Mouse (Mus musculus) lung, postnatal 10 days (tissue): ENCODE data around the gene Rnf41.
A peak's percentile ranks its signal among the peaks of the same experiment; 100 is the strongest.

Experiments
- DNase-seq: peaks from one replicate; pipeline ENCODE4 v3.0.0; 2021

The Rnf41 gene

GRCm38 (mm10) chr10:128411211-128412054 lies at the start of gene Rnf41, which contains the start of gene Nabp2:
Gene Rnf41, plus strand, starts transcription at chr10:128411657.
Gene Nabp2, minus strand, starts transcription at chr10:128411492.
- peak; percentile 98 for DNase-seq

GRCm38 (mm10) chr10:128361836-128362235 lies 49.6 kb upstream of the Rnf41 start:
- no peak for DNase-seq

GRCm38 (mm10) chr10:128362568-128362967 lies 48.9 kb upstream of the Rnf41 start:
- peak; percentile 65 for DNase-seq

- DNase-seq: no peak
These were observed 43.5 kb upstream of the Rnf41 start for GRCm38 (mm10) chr10:128367899-128368401.

GRCm38 (mm10) chr10:128368402-128369217 lies 42.8 kb upstream of the Rnf41 start, which contains the start of gene Coq10a:
Gene Coq10a, minus strand, starts transcription at chr10:128368997.
- peak; percentile 95 for DNase-seq

GRCm38 (mm10) chr10:128369218-128369543 lies 42.3 kb upstream of the Rnf41 start:
- no peak for DNase-seq

- no peak for DNase-seq
These were observed 41.9 kb upstream of the Rnf41 start for GRCm38 (mm10) chr10:128369599-128369998.

GRCm38 (mm10) chr10:128370021-128370420 lies 41.4 kb upstream of the Rnf41 start:
- DNase-seq: no peak

- DNase-seq: no peak
These were observed 40.9 kb upstream of the Rnf41 start for GRCm38 (mm10) chr10:128370601-128371000.

GRCm38 (mm10) chr10:128372142-128372541 lies 39.3 kb upstream of the Rnf41 start:
- DNase-seq: no peak

GRCm38 (mm10) chr10:128372989-128373748 lies 38.3 kb upstream of the Rnf41 start:
- DNase-seq: no peak

- DNase-seq: no peak
These were observed 37.1 kb upstream of the Rnf41 start for GRCm38 (mm10) chr10:128374393-128374792.

- DNase-seq: no peak
These were observed 35.4 kb upstream of the Rnf41 start for GRCm38 (mm10) chr10:128376099-128376454.

GRCm38 (mm10) chr10:128376455-128377211 lies 34.8 kb upstream of the Rnf41 start, which contains the start of gene Ankrd52:
Gene Ankrd52, plus strand, starts transcription at chr10:128377115.
- DNase-seq: peak; percentile 89

GRCm38 (mm10) chr10:128377222-128377939 lies 34.1 kb upstream of the Rnf41 start:
- peak; percentile 53 for DNase-seq

- DNase-seq: no peak
These were observed 33.5 kb upstream of the Rnf41 start for GRCm38 (mm10) chr10:128377940-128378448.

- no peak for DNase-seq
These were observed 33.0 kb upstream of the Rnf41 start for GRCm38 (mm10) chr10:128378462-128378861.

- no peak for DNase-seq
These were observed 32.2 kb upstream of the Rnf41 start for GRCm38 (mm10) chr10:128379260-128379659.

- peak; percentile 47 for DNase-seq
These were observed 30.9 kb upstream of the Rnf41 start for GRCm38 (mm10) chr10:128380565-128380964.

GRCm38 (mm10) chr10:128382482-128382881 lies 29.0 kb upstream of the Rnf41 start:
- DNase-seq: no peak

GRCm38 (mm10) chr10:128385902-128386301 lies 25.6 kb upstream of the Rnf41 start:
- no peak for DNase-seq
